Mouse (Mus musculus) CH12.LX (cell line): ENCODE measurements around the gene Fam229a.

Experiments used
- CHD1 ChIP-seq: IDR thresholded peaks from 2 replicates; pipeline ENCODE4 v1.6.1; 2012; ENCODE audit warnings: low read depth, low read length, improper control_type of control experiment, inconsistent platforms
- CTCF ChIP-seq, 2 experiments: IDR thresholded peaks in 1 of 2; conservative IDR thresholded peaks in 1 of 2; 2 replicates each; pipeline ENCODE4 v1.5.1; 2011 to 2012; ENCODE audit warnings: low read depth in 2 of 2, low read length in 2 of 2, improper control_type of control experiment in 1 of 2, inconsistent platforms in 1 of 2, mild to moderate bottlenecking in 1 of 2, moderate library complexity in 1 of 2
- E2F4 ChIP-seq: IDR thresholded peaks from 2 replicates; pipeline ENCODE4 v1.6.1; 2011; ENCODE audit warnings: low read depth, low read length, improper control_type of control experiment; ENCODE audit not compliant: insufficient replicate concordance
- EP300 ChIP-seq: IDR thresholded peaks from 2 replicates; pipeline ENCODE4 v1.6.1; 2011; ENCODE audit warnings: low read length, improper control_type of control experiment
- ETS1 ChIP-seq: conservative IDR thresholded peaks from 2 replicates; pipeline ENCODE4 v1.6.1; 2012; ENCODE audit warnings: low read depth, mild to moderate bottlenecking, inconsistent platforms, low read length, improper control_type of control experiment, moderate library complexity
- GABPA ChIP-seq: IDR thresholded peaks from 2 replicates; pipeline ENCODE4 v1.6.1; 2012; ENCODE audit warnings: low read depth, low read length, improper control_type of control experiment, inconsistent platforms; ENCODE audit not compliant: insufficient replicate concordance
- POLR2A ChIP-seq: IDR thresholded peaks from 2 replicates; pipeline ENCODE4 v1.6.1; 2011; ENCODE audit warnings: low read depth, mild to moderate bottlenecking, improper control_type of control experiment, low read length
- SMC3 ChIP-seq: IDR thresholded peaks from 2 replicates; pipeline ENCODE4 v1.6.1; 2011; ENCODE audit warnings: low read depth, low read length, improper control_type of control experiment
- UBTF ChIP-seq: IDR thresholded peaks from 2 replicates; pipeline ENCODE4 v1.6.1; 2012; ENCODE audit warnings: low read depth, mild to moderate bottlenecking, inconsistent platforms, low read length, improper control_type of control experiment, moderate library complexity
- ZKSCAN1 ChIP-seq: IDR thresholded peaks from 2 replicates; pipeline ENCODE4 v1.6.1; 2012; ENCODE audit warnings: low read depth, inconsistent platforms, low read length, improper control_type of control experiment, borderline replicate concordance
- ZNF384 ChIP-seq: IDR thresholded peaks from 2 replicates; pipeline ENCODE4 v1.6.1; 2012; ENCODE audit warnings: low read depth, low read length, improper control_type of control experiment, inconsistent platforms

GRCm38 (mm10) chr4:129479863-129480262 is 11.1 kb upstream of the Fam229a start:
- TF ChIP-seq POLR2A (no peak), ZKSCAN1 (no peak), GABPA (no peak), CTCF (conservative IDR thresholded peaks at IDR 0.05 in 1 of 2, IDR thresholded peaks at IDR 0.05 in 1 of 2; ENCODE audit: low read depth in 2 of 2, low read length in 2 of 2) (no peak), ETS1 (no peak), CHD1 (no peak), EP300 (no peak), ZNF384 (no peak), E2F4 (no peak), SMC3 (no peak), UBTF (no peak)
